In genomic region chr14:25468891-25469529, GRCm38 (mm10) we compare ENCODE assay signal across 10 mouse cellular contexts. TPM values are rescaled to one million over a fixed set of nuclear protein-coding genes. Genes with fewer than 3 reads are reported as not detected.
DNase-seq lines count a peak whose midpoint lies in the region; ATAC-seq and TF ChIP-seq lines count a peak whose summit lies in the region.
"Had no signal": no experiment of that assay in that cellular context is flagged by ENCODE, and none has a peak within 500 bp of the region (broad histone marks: within the 10 kb centered on the region; RNA-seq: fewer than 3 reads in every experiment).

No protein-coding gene starts in this region.

- no peaks in the 10 kb centered on the region for H3K9me3 ChIP-seq in forebrain, embryonic 12.5 days
- no peaks in the 10 kb centered on the region for H3K9me3 ChIP-seq in forebrain, postnatal 0 days (ENCODE audit: low read length)
- H3K9me3 ChIP-seq in hindbrain, embryonic 16.5 days (ENCODE audit: control insufficient read depth, low read length): no peaks in the 10 kb centered on the region
- H3K9me3 ChIP-seq: embryonic facial prominence, embryonic 13.5 days had no signal

- no peak for DNase-seq in forebrain, postnatal 0 days
- peak; percentile 49 for DNase-seq in left cerebral cortex, postnatal 4 days
- no peak for DNase-seq in left cerebral cortex, adult 18-20 months (ENCODE audit: low spot score in 2 of 2)
- no peak for DNase-seq in spleen, postnatal 4 days (ENCODE audit: low spot score in 2 of 2)
- no peak for DNase-seq in thymus, postnatal 14 days
- DNase-seq: spleen, adult 18-20 months had no signal

- intact Hi-C loops in left cerebral cortex, postnatal 4 days (cut with DNase I): loop anchor here (10.0 kb wide), 1 partner anchor 76 kb away; no protein-coding TSS in a partner anchor

- TF ChIP-seq CTCF in forebrain, postnatal 0 days (IDR thresholded peaks at IDR 0.05; ENCODE audit: low read depth): no peak; the same call in 1 of the 2 replicates
- TF ChIP-seq CTCF in bone marrow, adult 2 months (IDR thresholded peaks at IDR 0.05; ENCODE audit: control insufficient read depth, insufficient read depth, low read length): peak; percentile 27; the same call in 1 of the 2 replicates

- H3K9ac ChIP-seq in forebrain, embryonic 12.5 days: no peak overlapping the region
- no peak overlapping the region for H3K9ac ChIP-seq in forebrain, postnatal 0 days
- H3K9ac ChIP-seq in hindbrain, embryonic 16.5 days (ENCODE audit: low read depth, low read length): no peak overlapping the region
- H3K9ac ChIP-seq: embryonic facial prominence, embryonic 13.5 days had no signal

- no peak overlapping the region for H3K4me3 ChIP-seq in forebrain, embryonic 12.5 days (replicated peaks)
- no peak overlapping the region for H3K4me3 ChIP-seq in forebrain, postnatal 0 days (ENCODE audit: low read depth, low read length)
- H3K4me3 ChIP-seq in bone marrow, adult 2 months (replicated peaks; ENCODE audit: control insufficient read depth, low read depth, low read length): no peak overlapping the region
- no peak overlapping the region for H3K4me3 ChIP-seq in hindbrain, embryonic 16.5 days (ENCODE audit: low read length)
- H3K4me3 ChIP-seq: embryonic facial prominence, embryonic 13.5 days had no signal

- WGBS in forebrain, embryonic 12.5 days: 57% methylated on average over 7 of the region's 7 CpGs
- 45% methylated on average over 7 of the region's 7 CpGs for WGBS in forebrain, postnatal 0 days
- 76% methylated on average over 7 of the region's 7 CpGs for WGBS in bone marrow, adult 2 months
- 49% methylated on average over 7 of the region's 7 CpGs for WGBS in hindbrain, embryonic 16.5 days

- H3K27ac ChIP-seq in forebrain, embryonic 12.5 days: peak overlapping the region; percentile 68; the same call in 1 of the 2 replicates
- no peak overlapping the region for H3K27ac ChIP-seq in forebrain, postnatal 0 days (ENCODE audit: low read depth, low read length)
- no peak overlapping the region for H3K27ac ChIP-seq in bone marrow, adult 2 months (ENCODE audit: control insufficient read depth, insufficient read depth, low read depth, low read length, poor library complexity)
- H3K27ac ChIP-seq in hindbrain, embryonic 16.5 days (ENCODE audit: low read depth, low read length): peak overlapping the region; percentile 6; the same call in 1 of the 2 replicates
- H3K27ac ChIP-seq: embryonic facial prominence, embryonic 13.5 days had no signal

- peak overlapping the region; percentile 10; the same call in 1 of the 2 replicates for H3K4me2 ChIP-seq in forebrain, embryonic 12.5 days
- H3K4me2 ChIP-seq in forebrain, postnatal 0 days (ENCODE audit: low read depth): no peak overlapping the region
- H3K4me2 ChIP-seq in hindbrain, embryonic 16.5 days (ENCODE audit: low read length): no peak overlapping the region; the same call in 1 of the 2 replicates
- H3K4me2 ChIP-seq: embryonic facial prominence, embryonic 13.5 days had no signal

- no peak for ATAC-seq in forebrain, embryonic 12.5 days (ENCODE audit: low FRiP score)
- ATAC-seq in forebrain, postnatal 0 days: no peak
- no peak for ATAC-seq in hindbrain, embryonic 16.5 days

- no peaks in the 10 kb centered on the region for H3K36me3 ChIP-seq in forebrain, embryonic 12.5 days (replicated peaks)
- H3K36me3 ChIP-seq in forebrain, postnatal 0 days (ENCODE audit: insufficient read depth): no peaks in the 10 kb centered on the region
- H3K36me3 ChIP-seq in hindbrain, embryonic 16.5 days (ENCODE audit: control insufficient read depth, insufficient read depth, low read length): no peaks in the 10 kb centered on the region
- H3K36me3 ChIP-seq: embryonic facial prominence, embryonic 13.5 days had no signal

- no peaks in the 10 kb centered on the region for H3K27me3 ChIP-seq in forebrain, embryonic 12.5 days
- no peaks in the 10 kb centered on the region for H3K27me3 ChIP-seq in forebrain, postnatal 0 days (ENCODE audit: insufficient read depth, low read length)
- no peaks in the 10 kb centered on the region for H3K27me3 ChIP-seq in hindbrain, embryonic 16.5 days (replicated peaks; ENCODE audit: control insufficient read depth, insufficient read depth, low read length)
- H3K27me3 ChIP-seq: embryonic facial prominence, embryonic 13.5 days had no signal

- peaks cover 99% of the 10 kb centered on the region for H3K4me1 ChIP-seq in forebrain, embryonic 12.5 days
- peaks cover 14% of the 10 kb centered on the region for H3K4me1 ChIP-seq in forebrain, postnatal 0 days (ENCODE audit: insufficient read depth)
- H3K4me1 ChIP-seq in bone marrow, adult 2 months (ENCODE audit: control insufficient read depth, insufficient read depth, low read length): peaks cover 28% of the 10 kb centered on the region
- H3K4me1 ChIP-seq in hindbrain, embryonic 16.5 days (ENCODE audit: control insufficient read depth, insufficient read depth, low read depth, low read length): peaks cover 90% of the 10 kb centered on the region

- no peak for TF ChIP-seq POLR2A in bone marrow, adult 2 months (IDR thresholded peaks at IDR 0.05; ENCODE audit: borderline replicate concordance, control insufficient read depth, low read depth, low read length)

RNA-seq across cellular contexts. Expression of gene Zmiz1, which starts 10.0 kb away (rescaled TPM):
- 64.1 and 68.3 TPM in 2 replicates for polyA plus RNA-seq in forebrain, embryonic 12.5 days (2016; fragmentation: Nextera tagmentation; extraction: Ambion mirVana)
- 48.5 and 75.6 TPM in 2 replicates for total RNA-seq in forebrain, postnatal 0 days (2014; rRNA removed)
- polyA plus RNA-seq in forebrain, postnatal 0 days (2015; fragmentation: Nextera tagmentation; extraction: Ambion mirVana): 27.7 and 38.0 TPM in 2 replicates
- 100 to 1,000 TPM; 149 to 152 TPM for total RNA-seq in left cerebral cortex, postnatal 4 days (2021)
- 100 to 1,000 TPM in 1 of 2 experiments, 10 to 100 TPM in 1; 89.2 to 100 TPM for total RNA-seq in left cerebral cortex, adult 18-20 months (2021)
- polyA plus RNA-seq in bone marrow, adult 2 months (2011; ENCODE audit: insufficient read depth, insufficient read length, low replicate concordance, missing spikeins): 12.6 and 27.2 TPM in 2 replicates
- polyA plus RNA-seq in hindbrain, embryonic 16.5 days (2015; fragmentation: Nextera tagmentation; extraction: Ambion mirVana): 50.4 and 55.0 TPM in 2 replicates

Comparison
In these comparisons a context has a peak if more than half of its experiments do, and no peak if none do; other contexts are left out.
1. H3K27ac ChIP-seq: peak in forebrain, embryonic 12.5 days (single experiment) and hindbrain, embryonic 16.5 days (single experiment); none in forebrain, postnatal 0 days (single experiment) and bone marrow, adult 2 months (single experiment).